ENCODE assay signal across 7 mouse cellular contexts in the genomic region with DNA sequence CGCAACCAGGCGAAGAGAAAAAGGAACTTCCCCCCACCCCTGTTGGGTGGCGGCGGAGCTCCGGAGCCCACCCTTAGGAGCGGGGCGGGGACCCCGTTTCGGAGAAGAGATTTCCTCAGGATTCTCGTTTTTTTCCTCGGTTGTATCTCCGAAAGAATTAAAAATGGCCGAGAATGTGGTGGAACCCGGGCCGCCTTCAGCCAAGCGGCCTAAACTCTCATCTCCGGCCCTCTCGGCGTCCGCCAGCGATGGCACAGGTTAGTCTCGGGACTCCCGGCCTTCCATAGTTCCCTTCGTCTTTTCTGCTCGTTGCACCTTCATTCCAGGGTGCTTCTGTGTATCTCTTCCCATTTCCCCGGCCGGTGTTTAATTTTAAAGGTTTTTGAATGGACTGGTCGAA. TPM values are rescaled to one million over a fixed set of nuclear protein-coding genes. Genes with fewer than 3 reads are reported as not detected.
A peak's percentile ranks its signal among the peaks of the same experiment; 100 is the strongest.
DNase-seq lines count a peak whose midpoint lies in the region; ATAC-seq lines count a peak whose summit lies in the region.

No protein-coding gene starts in this region.

- peak overlapping the region; percentile 100 for H3K27ac ChIP-seq in neural tube, embryonic 11.5 days (ENCODE audit: low read depth, low read length)
- peak overlapping the region; percentile 100 for H3K27ac ChIP-seq in embryonic facial prominence, embryonic 14.5 days (replicated peaks; ENCODE audit: low read depth, low read length)
- H3K27ac ChIP-seq in limb, embryonic 10.5 days, result peak overlapping the region; percentile 100
- peak overlapping the region; percentile 100 for H3K27ac ChIP-seq in neural tube, embryonic 12.5 days

- under 1% methylated on average over 28 of the region's 28 CpGs for WGBS in neural tube, embryonic 11.5 days
- WGBS in embryonic facial prominence, embryonic 14.5 days, result under 1% methylated on average over 28 of the region's 28 CpGs
- under 1% methylated on average over 28 of the region's 28 CpGs for WGBS in limb, embryonic 10.5 days
- under 1% methylated on average over 28 of the region's 28 CpGs for WGBS in neural tube, embryonic 12.5 days

- no peaks in the 10 kb centered on the region for H3K27me3 ChIP-seq in neural tube, embryonic 11.5 days (ENCODE audit: control insufficient read depth, insufficient read depth, low read length)
- no peaks in the 10 kb centered on the region for H3K27me3 ChIP-seq in embryonic facial prominence, embryonic 14.5 days (replicated peaks; ENCODE audit: control insufficient read depth, insufficient read depth, low read length)
- no peaks in the 10 kb centered on the region for H3K27me3 ChIP-seq in limb, embryonic 10.5 days (ENCODE audit: low read depth, poor library complexity, severe bottlenecking)
- H3K27me3 ChIP-seq in neural tube, embryonic 12.5 days (replicated peaks), result no peaks in the 10 kb centered on the region

- H3K9me3 ChIP-seq in neural tube, embryonic 11.5 days (ENCODE audit: control insufficient read depth, low read length), result no peaks in the 10 kb centered on the region
- no peaks in the 10 kb centered on the region for H3K9me3 ChIP-seq in embryonic facial prominence, embryonic 14.5 days (ENCODE audit: control insufficient read depth, low read length)
- no peaks in the 10 kb centered on the region for H3K9me3 ChIP-seq in limb, embryonic 10.5 days (replicated peaks)
- H3K9me3 ChIP-seq in neural tube, embryonic 12.5 days, result no peaks in the 10 kb centered on the region

- H3K4me3 ChIP-seq in neural tube, embryonic 11.5 days (ENCODE audit: low read depth, low read length), result peak overlapping the region; percentile 99
- H3K4me3 ChIP-seq in embryonic facial prominence, embryonic 14.5 days (ENCODE audit: low read depth, low read length), result peak overlapping the region; percentile 93
- H3K4me3 ChIP-seq in limb, embryonic 10.5 days, result peak overlapping the region; percentile 99
- H3K4me3 ChIP-seq in neural tube, embryonic 12.5 days, result peak overlapping the region; percentile 99

- DNase-seq in neural tube, embryonic 11.5 days (ENCODE audit: low spot score), result no peak
- DNase-seq in neural tube, embryonic 10.5 days (ENCODE audit: extremely low spot score, low spot score), result no peak
- no peak for DNase-seq in embryonic facial prominence, embryonic 14.5 days (ENCODE audit: low spot score)
- DNase-seq in limb, embryonic 10.5 days (ENCODE audit: low spot score), result no peak
- no peak for DNase-seq in thymus, postnatal 4 days
- no peak for DNase-seq in B cell, adult 2 months

- H3K4me1 ChIP-seq in neural tube, embryonic 11.5 days (ENCODE audit: control insufficient read depth, insufficient read depth, low read length), result peaks cover 3% of the 10 kb centered on the region; the same call in 1 of the 2 replicates
- H3K4me1 ChIP-seq in embryonic facial prominence, embryonic 14.5 days (ENCODE audit: control insufficient read depth, insufficient read depth, low read length), result peaks cover 14% of the 10 kb centered on the region
- peaks cover 24% of the 10 kb centered on the region for H3K4me1 ChIP-seq in limb, embryonic 10.5 days
- peaks cover 18% of the 10 kb centered on the region for H3K4me1 ChIP-seq in neural tube, embryonic 12.5 days

- no peaks in the 10 kb centered on the region for H3K36me3 ChIP-seq in neural tube, embryonic 11.5 days (ENCODE audit: control insufficient read depth, insufficient read depth, low read length)
- peaks cover 19% of the 10 kb centered on the region for H3K36me3 ChIP-seq in embryonic facial prominence, embryonic 14.5 days (ENCODE audit: control insufficient read depth, insufficient read depth, low read length)
- H3K36me3 ChIP-seq in limb, embryonic 10.5 days, result peaks cover 31% of the 10 kb centered on the region
- H3K36me3 ChIP-seq in neural tube, embryonic 12.5 days, result peaks cover 7% of the 10 kb centered on the region; the same call in 1 of the 2 replicates

- H3K4me2 ChIP-seq in neural tube, embryonic 11.5 days (ENCODE audit: low read depth), result peak overlapping the region; percentile 78
- peak overlapping the region; percentile 69 for H3K4me2 ChIP-seq in embryonic facial prominence, embryonic 14.5 days (ENCODE audit: low read depth, low read length)
- peak overlapping the region; percentile 83 for H3K4me2 ChIP-seq in neural tube, embryonic 12.5 days (replicated peaks)

- no peak for ATAC-seq in neural tube, embryonic 11.5 days (ENCODE audit: insufficient read depth, low FRiP score, low TSS enrichment)
- no peak for ATAC-seq in embryonic facial prominence, embryonic 14.5 days (ENCODE audit: low read depth)
- ATAC-seq in neural tube, embryonic 12.5 days (ENCODE audit: low FRiP score, low read depth), result no peak

- peak overlapping the region; percentile 100 for H3K9ac ChIP-seq in neural tube, embryonic 11.5 days (ENCODE audit: low read length)
- H3K9ac ChIP-seq in embryonic facial prominence, embryonic 14.5 days (ENCODE audit: low read depth, low read length), result peak overlapping the region; percentile 100
- peak overlapping the region; percentile 100 for H3K9ac ChIP-seq in neural tube, embryonic 12.5 days

RNA-seq across cellular contexts. Expression of a gene that starts 1.3 kb away (rescaled TPM):
- 25.4 and 29.6 TPM in 2 replicates for polyA plus RNA-seq in neural tube, embryonic 11.5 days (2014; fragmentation: Nextera tagmentation; extraction: Ambion mirVana)
- polyA plus RNA-seq in embryonic facial prominence, embryonic 14.5 days (2014; fragmentation: Nextera tagmentation; extraction: Ambion mirVana), result 20.6 and 22.7 TPM in 2 replicates
- 17.4 and 20.7 TPM in 2 replicates for polyA plus RNA-seq in limb, embryonic 10.5 days (2016; fragmentation: Nextera tagmentation; extraction: Ambion mirVana)
- polyA plus RNA-seq in neural tube, embryonic 12.5 days (2016; fragmentation: Nextera tagmentation; extraction: Ambion mirVana), result 23.8 and 30.7 TPM in 2 replicates
